Mouse (Mus musculus): Measurements from ENCODE around the gene Pmm1.
"Not testable (repeated sequence)": the region's sequence is repeated elsewhere in the genome, so short reads cannot be mapped to it uniquely, and the experiment has no call there.

Pmm1 gene

GRCm38 (mm10) chr15:81925760-81926445 is 34.8 kb downstream of the Pmm1 start, which contains the start of gene Polr3h:
Gene Polr3h (minus strand): TSS chr15:81926240.
- peak; percentile 96 to 97 for DNase-seq

GRCm38 (mm10) chr15:81924933-81925332 is 35.8 kb downstream of the Pmm1 start:
- no peak for DNase-seq

GRCm38 (mm10) chr15:81921255-81921654 is 39.5 kb downstream of the Pmm1 start:
- no peak for DNase-seq

GRCm38 (mm10) chr15:81920546-81921217 is 40.0 kb downstream of the Pmm1 start:
- DNase-seq: no peak

- no peak for DNase-seq
These were observed 41.7 kb downstream of the Pmm1 start for GRCm38 (mm10) chr15:81919062-81919461.

GRCm38 (mm10) chr15:81917621-81918463 is 42.9 kb downstream of the Pmm1 start:
- DNase-seq: peak; percentile 58 to 77

GRCm38 (mm10) chr15:81917201-81917600 is 43.5 kb downstream of the Pmm1 start:
- no peak for DNase-seq

GRCm38 (mm10) chr15:81915663-81916062 is 45.1 kb downstream of the Pmm1 start:
- DNase-seq: no peak

- no peak for DNase-seq
These were observed 46.1 kb downstream of the Pmm1 start for GRCm38 (mm10) chr15:81914668-81915067.

GRCm38 (mm10) chr15:81912498-81912897 is 48.2 kb downstream of the Pmm1 start:
- no peak for DNase-seq

GRCm38 (mm10) chr15:81908767-81909166 is 52.0 kb downstream of the Pmm1 start:
- not testable (repeated sequence) for DNase-seq

GRCm38 (mm10) chr15:81907953-81908352 is 52.8 kb downstream of the Pmm1 start:
- DNase-seq: no peak

- DNase-seq: peak in 1 of 2 experiments; percentile 83
These were observed 55.8 kb downstream of the Pmm1 start for GRCm38 (mm10) chr15:81904939-81905338.
